Mouse (Mus musculus) embryonic fibroblast, embryonic 13.5 days (primary cell): ENCODE data around the gene Ppp1r14d.

Experiments
- CTCF ChIP-seq: IDR thresholded peaks from 2 replicates; pipeline ENCODE4 v1.5.1; 2011; ENCODE audit warnings: mild to moderate bottlenecking, control low read depth, low read length, moderate library complexity, borderline replicate concordance; ENCODE audit not compliant: insufficient read depth
- POLR2A ChIP-seq: IDR thresholded peaks from 2 replicates; pipeline ENCODE4 v1.6.1; 2011; ENCODE audit warnings: low read depth, mild to moderate bottlenecking, control low read depth, low read length, moderate library complexity

DNA sequence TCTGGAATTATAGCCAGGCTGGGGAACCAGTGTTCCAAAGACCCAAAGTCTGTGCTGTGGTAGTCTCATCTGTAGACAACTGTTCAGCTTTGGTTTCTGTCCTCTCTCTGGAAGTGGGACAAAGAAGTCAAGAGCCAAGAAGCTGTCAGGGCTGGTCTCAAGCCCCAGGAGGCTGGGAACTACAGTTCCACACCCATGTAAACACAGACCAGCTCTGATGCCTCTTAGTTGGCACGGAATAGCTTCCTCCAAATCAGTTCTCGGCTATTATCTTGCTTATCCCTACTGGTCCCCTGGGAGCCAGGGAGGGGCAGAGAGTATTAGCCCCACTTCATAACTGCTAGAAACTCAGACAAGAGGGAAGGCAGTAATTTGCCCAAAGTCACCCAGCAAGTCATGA lies 31.6 kb upstream of the Ppp1r14d start:
- TF ChIP-seq CTCF (no peak), POLR2A (no peak)
